Mouse (Mus musculus) layer of hippocampus, adult 8-10 months (tissue): ENCODE data around the gene Uchl5. TPM values are rescaled to one million over a fixed set of nuclear protein-coding genes. Genes with fewer than 3 reads are reported as not detected.

ENCODE experiments used
- DNase-seq, 2 experiments: peaks; one replicate each; pipeline ENCODE4 v3.0.0; 2022; ENCODE audit warnings: low spot score in 2 of 2
- total RNA-seq, 4 experiments: library from RNA; stranded (reverse); gene quantifications; 2 replicates each; pipeline ENCODE4 v1.2.4; 2022

Uchl5 gene
- total RNA-seq, 4 experiments from 2014 or later, result 34.3 to 40.0 (median 36.7) TPM

DNA sequence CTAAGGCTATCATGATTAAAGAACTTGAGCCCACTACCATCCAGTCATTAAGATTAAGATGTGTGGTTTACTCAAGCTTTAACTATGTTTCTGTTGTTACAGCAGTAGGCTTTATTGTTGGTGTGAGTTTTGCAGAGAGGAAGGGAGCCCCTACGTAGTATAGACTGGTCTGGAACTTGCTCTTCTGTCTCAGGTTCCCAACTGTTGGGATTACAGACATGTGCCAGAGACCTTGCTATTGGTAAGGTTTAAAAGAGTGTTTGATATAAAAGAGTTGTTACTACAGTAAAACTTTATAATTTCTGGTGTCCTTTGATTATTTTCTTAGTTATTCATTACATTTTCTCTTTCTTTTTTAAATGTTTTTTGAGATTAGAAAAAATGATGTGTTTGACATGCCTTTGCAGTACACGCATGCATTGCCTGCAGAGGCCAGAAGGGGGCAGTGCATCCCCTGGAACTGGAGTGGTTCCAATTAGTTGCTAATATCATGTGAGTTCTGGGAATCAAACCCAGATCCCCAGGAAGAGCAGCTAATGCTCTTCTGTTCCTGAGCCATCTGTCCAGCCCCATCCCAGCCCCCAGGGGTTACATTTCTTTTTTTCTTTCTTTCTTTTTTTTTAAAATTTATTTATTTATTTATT, 11.6 kb downstream of the Uchl5 start:
- no peak for DNase-seq

DNA sequence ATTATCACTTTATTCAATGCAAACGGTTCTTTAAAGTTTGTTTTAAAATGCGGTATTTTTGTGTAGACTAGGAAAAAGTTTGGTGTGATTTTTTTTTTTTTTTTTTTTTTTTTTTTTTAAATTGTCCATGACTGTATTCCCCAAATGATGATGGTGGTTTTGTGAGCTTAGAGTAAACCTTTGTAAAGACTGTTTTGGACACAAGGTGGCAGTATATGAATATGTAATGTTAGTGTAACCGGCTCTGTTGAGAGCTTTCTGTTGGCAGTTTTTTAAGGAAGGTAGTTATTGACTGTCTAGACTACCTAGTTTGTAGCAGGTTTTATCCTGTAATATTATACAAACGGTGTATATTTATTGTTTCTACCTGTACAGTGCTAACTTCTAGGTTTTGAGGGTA, 26.5 kb downstream of the Uchl5 start:
- no peak for DNase-seq

DNA sequence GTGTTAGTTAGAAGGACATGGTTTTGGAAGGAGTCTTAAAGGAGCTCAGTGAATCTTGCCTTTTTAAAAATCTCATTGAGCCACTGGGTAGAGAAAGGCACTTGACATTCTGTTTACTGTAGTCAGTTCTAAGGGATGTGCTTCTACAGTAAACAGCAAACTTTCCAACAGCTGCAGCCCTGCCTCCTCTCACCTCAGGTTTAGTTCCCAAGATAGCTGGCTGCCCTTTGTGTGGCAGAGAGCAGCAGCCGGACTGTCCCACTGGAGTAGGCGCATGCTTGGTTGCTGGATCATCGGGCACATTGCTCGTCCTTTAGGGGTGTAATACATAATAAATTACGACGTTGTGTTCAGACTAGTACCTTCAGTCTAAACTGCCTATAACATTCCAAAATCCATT, 32.0 kb downstream of the Uchl5 start:
- DNase-seq, result no peak

DNA sequence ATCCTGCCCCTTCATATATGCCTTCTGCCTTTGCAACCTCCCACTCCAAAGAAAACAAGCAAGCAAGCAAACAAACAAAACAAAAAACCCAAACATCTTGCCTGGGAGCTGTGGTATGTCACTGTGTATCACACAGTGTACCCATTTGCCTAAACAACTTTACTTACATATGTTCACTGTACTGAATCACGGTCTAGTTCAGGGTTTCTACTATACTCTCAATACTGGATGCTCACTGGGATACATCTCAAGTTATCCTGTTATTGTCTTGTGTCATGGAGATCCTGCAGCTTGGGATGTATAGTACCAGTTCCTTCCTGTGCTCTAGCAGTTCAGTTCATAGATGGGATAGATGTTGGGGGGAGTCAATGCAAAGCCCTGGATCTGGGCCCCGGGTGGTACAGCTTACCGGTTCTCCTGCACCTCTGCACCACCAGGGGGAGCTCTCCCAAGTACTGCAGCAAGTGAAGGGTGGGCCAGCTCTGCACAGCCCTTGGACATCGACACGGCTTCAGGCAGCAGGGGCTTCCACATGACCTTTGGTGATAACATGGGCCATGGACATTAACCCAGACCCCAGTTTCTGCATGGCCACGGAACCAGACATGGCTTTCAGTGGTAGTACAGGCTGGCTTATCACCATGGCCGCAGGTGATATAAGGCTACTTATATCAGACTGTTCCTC, 36.7 kb downstream of the Uchl5 start:
- peak; percentile 30 to 75 for DNase-seq

DNA sequence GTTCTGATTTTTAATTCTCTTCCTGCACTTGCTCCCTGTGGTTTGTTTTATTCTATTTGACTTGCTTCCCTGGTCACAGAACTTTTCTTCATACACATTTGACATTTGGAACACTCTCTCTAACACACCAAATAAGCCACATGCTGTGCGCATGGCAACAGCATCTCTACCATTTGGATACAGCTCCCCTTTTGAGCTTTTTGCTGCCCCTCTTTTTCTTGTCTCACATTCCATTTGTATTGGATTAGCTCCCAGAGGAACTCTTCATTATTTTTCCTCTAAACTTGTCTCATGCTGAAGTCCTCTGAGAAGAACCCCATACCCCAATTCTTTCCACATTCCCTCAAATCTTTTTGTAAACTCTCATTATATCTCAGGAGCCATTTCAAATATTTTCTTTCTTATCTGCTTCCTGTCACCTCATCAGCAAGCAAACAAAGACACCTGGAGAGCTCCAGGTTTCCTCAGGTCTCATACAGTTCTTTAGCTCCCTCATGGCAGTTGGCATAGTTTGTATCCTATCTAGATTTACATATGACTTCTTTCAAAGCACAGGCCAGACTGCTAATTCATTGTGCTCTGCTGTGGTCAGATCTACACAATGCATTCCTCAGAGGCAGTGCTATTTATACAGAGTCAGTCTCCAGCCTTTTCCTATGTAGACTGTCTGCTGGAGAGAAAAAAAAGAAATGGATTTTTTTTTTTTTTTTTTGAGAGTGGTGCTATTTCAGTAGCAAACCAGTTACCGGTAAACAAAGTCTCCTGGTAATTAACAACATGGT, 43.2 kb downstream of the Uchl5 start:
- no peak for DNase-seq

DNA sequence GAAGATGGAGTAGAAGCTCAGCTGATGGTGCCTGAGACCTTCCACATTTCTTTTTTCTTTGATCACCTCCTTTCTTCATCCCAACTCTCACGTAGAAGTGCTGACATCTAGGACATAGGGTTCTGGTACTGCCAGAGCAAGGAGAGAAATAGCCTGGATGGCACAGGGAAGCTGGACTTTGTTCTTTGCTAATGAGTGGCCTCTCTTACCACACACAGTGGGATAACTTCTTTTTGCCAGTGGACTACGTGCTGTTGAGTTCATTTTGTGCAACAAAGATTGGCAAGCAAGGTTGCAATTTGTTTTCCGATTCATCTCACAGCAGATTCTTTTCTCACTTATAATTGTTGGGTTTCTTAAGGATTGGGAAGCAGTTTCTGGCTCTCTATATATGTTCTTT, 45.6 kb downstream of the Uchl5 start:
- DNase-seq, result no peak

DNA sequence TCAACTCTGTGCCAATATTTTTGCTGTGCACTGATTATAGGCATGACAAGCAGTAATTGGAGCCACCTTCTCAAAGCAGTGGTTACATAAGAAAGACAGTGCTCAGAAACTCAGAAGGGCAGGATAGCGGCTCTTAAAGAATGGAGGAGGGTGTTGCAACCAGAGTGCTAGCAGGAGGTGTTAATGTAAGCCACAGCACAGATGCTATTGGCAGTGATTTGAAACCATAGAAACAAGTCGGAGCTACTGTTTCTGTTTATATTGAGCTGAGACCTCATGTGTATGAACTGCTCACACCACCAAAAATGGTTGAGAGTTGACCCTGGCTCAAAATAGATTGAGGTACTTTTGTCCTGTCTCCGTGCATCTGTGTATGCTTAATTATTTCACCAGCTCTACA, 53.6 kb downstream of the Uchl5 start:
- DNase-seq, result peak in 1 of 2 experiments; percentile 13

DNA sequence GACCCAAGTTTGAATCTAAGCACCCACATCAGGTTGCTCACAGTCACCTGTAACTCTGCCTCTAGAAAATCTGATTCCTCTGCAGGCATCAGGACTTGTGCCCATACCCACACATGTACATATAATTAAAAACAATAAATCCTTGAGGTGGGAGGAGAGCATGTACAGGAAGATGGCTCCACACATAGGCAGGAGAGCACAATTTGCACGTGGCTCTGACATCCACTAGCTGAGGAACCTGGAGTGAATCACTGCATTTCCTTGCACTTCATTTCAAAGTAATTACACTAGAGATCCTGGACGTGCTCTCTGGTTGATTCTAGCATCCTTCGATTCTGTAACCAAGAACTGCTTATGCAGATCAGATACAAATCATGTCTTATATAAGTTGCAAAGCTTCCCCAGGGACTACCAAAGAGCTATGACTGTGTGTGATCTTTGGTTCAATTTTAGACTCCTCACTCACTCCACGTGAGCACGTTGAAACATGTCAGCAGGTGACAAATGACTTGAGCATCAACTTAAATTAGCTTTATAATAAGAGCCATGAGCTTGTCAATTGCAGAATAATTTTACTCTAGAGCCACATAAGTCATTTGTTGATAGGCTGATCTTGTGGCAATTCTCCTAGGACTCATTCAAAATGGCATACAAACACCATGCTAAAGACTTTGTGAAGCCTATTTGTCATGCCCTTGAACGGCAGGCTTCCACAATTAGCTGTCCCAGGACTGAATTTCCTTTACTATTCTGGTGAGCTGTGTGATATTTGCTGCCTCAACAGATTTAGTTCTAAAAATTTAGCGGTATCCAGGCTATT, 59.5 kb downstream of the Uchl5 start:
- no peak for DNase-seq

DNA sequence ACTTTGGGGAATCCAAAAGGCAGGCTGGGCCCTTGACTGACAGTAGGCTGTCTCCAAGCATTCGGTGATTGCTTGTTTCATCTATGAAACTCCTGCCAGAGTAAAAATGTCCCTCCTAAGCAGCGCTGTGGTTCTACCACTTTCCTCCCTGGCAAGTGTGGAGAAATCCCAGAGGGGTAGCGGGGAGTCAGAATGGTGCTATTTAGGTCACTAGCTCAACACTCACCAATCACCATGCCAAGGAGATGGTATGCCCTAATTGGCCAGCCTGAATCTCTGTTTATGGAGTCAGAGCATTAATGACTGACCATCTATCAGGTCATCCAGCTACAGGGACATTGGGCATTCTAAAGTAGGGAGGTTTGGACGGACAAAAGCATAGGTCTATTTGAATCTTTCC, 60.6 kb downstream of the Uchl5 start:
- no peak for DNase-seq

DNA sequence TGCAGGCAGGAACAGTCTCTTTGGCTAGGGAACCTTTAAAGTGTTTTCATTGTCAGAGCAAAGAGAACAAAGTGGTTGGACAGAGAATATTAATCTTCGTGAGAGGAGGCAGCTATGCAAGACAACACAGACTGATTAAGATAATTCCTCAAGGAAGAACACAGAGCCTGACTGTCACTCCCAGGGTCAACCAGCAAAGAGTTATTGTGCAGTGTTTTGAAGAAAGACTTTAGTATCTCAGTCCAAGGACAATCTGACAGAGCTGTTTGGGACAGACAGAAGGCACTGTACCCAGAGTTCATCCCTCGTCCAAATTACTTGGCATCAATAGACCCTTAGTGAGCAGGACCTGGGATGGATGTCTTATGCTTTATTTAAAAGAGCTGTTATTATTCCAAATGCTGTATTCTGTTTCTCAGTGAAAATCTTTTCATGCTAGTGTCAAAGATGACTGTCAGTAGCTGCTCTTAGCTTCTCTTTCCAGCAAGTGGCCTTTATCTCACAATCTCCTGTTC, 61.9 kb downstream of the Uchl5 start:
- no peak for DNase-seq

DNA sequence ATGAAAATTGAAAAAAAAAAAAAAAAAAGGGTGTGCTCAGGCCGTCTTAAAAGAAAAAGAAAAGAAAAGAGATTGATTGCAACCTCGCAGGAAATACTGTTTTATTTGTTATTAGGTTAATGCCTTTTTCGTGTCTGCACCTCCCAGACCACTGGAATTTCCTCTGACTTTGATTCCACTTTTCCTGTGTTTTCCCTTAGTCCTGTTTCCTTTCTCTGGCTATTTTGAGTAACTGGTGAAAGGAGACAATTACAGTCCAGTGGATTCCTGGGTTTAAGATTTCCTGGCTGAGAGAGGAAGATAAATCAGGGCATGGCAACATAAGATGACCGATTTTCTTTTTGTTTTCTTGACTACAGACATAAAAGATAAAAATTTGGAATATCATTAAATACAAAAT, 75.3 kb downstream of the Uchl5 start:
- no peak for DNase-seq

DNA sequence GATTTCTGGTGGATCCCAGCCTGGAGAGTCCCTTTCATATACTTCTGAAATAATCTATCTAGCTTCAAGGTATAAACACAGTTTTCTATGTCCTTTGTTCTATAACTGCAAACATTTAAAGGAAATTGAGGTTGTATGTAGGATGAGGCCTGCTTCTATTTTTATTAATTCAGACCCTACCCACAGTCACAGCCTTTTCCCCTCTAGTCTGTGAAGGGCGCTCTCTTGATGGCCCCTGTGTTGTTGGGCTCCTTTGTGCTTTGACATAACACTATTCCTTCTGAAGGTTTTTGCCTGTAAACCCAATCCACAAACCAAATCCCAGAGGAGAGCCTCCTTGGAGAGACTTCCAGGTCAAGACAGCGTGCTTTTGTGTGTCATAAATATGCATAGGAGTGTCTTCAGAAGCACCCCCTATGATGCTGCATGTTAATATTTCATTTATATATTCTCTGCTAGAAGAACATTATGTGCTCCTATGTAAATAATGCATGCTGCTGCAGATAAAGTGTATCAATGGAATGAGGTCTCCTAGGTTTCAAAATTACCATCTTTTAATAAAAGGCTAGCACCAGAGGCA, 75.8 kb downstream of the Uchl5 start:
- DNase-seq, result no peak

DNA sequence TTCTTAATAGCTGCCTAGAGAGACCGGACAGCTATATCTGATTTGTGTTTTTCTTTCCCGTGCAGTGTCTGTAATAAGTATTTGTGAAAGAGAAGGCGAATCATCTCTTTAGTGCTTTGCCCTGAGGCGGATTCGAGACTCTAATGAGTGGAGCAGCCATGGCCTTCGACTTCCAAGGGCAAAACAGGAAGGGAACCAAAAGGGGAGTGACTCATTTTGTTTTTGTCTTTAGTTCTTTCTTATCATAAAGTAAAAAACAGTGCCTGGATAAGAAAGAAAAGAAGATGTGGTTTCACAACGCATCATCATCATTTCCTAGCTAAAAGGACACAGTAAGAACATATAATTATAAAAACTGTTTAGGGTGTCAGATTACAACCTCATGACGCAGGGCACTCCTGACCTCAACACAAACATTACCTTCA, 76.6 kb downstream of the Uchl5 start:
- DNase-seq, result no peak

DNA sequence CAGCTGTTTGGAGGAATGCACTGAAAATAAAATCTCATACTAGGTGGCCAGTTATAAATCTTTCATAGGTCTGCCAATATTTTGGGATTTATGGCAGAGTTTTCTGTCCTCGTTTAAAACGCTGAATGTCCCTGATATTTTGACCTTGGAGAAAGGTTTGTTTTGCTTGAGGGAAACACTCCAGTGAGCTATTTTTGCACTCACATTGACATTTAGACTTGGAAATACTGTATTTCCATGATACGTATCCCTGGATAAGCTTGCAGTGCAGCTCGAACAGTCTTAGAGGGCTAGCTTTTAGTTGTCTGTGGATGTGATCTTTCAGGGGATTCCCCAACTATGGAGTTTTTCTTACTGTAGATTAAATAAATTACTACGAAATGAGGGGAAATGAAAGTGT, 78.6 kb downstream of the Uchl5 start:
- no peak for DNase-seq

Other genes starting within 250 kb of the Uchl5 start
- gene B3galt2, start 136.6 kb upstream of the Uchl5 start, total RNA-seq, result 10 to 100 TPM; 14.3 to 22.5 (median 19.3) TPM
- gene Cdc73, start 74.4 kb upstream of the Uchl5 start, total RNA-seq, result 10 to 100 TPM; 66.8 to 84.8 (median 78.5) TPM
- gene Glrx2, start 60.9 kb upstream of the Uchl5 start, total RNA-seq, result 100 to 1,000 TPM; 102 to 128 (median 113) TPM
- 10 to 100 TPM; 24.7 to 34.4 (median 29.5) TPM for gene Trove2, start 204 bp upstream of the Uchl5 start, total RNA-seq
- 10 to 100 TPM; 41.4 to 53.2 (median 46.8) TPM for gene Rgs2, start 226.9 kb downstream of the Uchl5 start, total RNA-seq